Comparison of ENCODE assay signal across 20 mouse cellular contexts in genomic region chr1:169851663-169852062, GRCm38 (mm10).
DNase-seq lines count a peak whose midpoint lies in the region; ATAC-seq lines count a peak whose summit lies in the region.
"Had no signal": no experiment of that assay in that cellular context is flagged by ENCODE, and none has a peak within 500 bp of the region (broad histone marks: within the 10 kb centered on the region; RNA-seq: fewer than 3 reads in every experiment).

No protein-coding gene starts in this region.

- WGBS in embryonic facial prominence, embryonic 10.5 days = 54% methylated on average over 4 of the region's 4 CpGs
- 43% methylated on average over 4 of the region's 4 CpGs for WGBS in limb, embryonic 11.5 days

- H3K27ac ChIP-seq in embryonic facial prominence, embryonic 10.5 days (replicated peaks) = no peak overlapping the region
- H3K27ac ChIP-seq in limb, embryonic 11.5 days (replicated peaks; ENCODE audit: low read depth, low read length) = no peak overlapping the region
- H3K27ac ChIP-seq: heart, embryonic 10.5 days; hindbrain, embryonic 12.5 days; intestine, embryonic 15.5 days; limb, embryonic 12.5 days; liver, embryonic 13.5 days; midbrain, embryonic 10.5 days; neural tube, embryonic 12.5 days had no signal

- H3K4me1 ChIP-seq in embryonic facial prominence, embryonic 10.5 days = peaks cover 16% of the 10 kb centered on the region
- no peaks in the 10 kb centered on the region; the same call in 1 of the 2 replicates for H3K4me1 ChIP-seq in limb, embryonic 11.5 days (ENCODE audit: control insufficient read depth, insufficient read depth, low read length)
- H3K4me1 ChIP-seq: hindbrain, embryonic 12.5 days; intestine, embryonic 15.5 days; liver, embryonic 13.5 days; midbrain, embryonic 10.5 days; neural tube, embryonic 12.5 days had no signal

- H3K27me3 ChIP-seq in embryonic facial prominence, embryonic 10.5 days (replicated peaks; ENCODE audit: low read depth, poor library complexity, severe bottlenecking) = no peaks in the 10 kb centered on the region
- no peaks in the 10 kb centered on the region for H3K27me3 ChIP-seq in limb, embryonic 11.5 days (ENCODE audit: control insufficient read depth, insufficient read depth, low read length)
- H3K27me3 ChIP-seq: hindbrain, embryonic 12.5 days; intestine, embryonic 15.5 days; limb, embryonic 12.5 days; liver, embryonic 13.5 days; neural tube, embryonic 12.5 days had no signal

- no peak overlapping the region for H3K4me3 ChIP-seq in embryonic facial prominence, embryonic 10.5 days
- no peak overlapping the region for H3K4me3 ChIP-seq in limb, embryonic 11.5 days (ENCODE audit: low read depth, low read length)
- H3K4me3 ChIP-seq: heart, embryonic 10.5 days; hindbrain, embryonic 12.5 days; intestine, embryonic 15.5 days; limb, embryonic 12.5 days; liver, embryonic 13.5 days; midbrain, embryonic 10.5 days; neural tube, embryonic 12.5 days had no signal

- no peaks in the 10 kb centered on the region for H3K9me3 ChIP-seq in embryonic facial prominence, embryonic 10.5 days
- no peaks in the 10 kb centered on the region for H3K9me3 ChIP-seq in limb, embryonic 11.5 days (ENCODE audit: control insufficient read depth, low read length)
- H3K9me3 ChIP-seq: heart, embryonic 10.5 days; hindbrain, embryonic 12.5 days; intestine, embryonic 15.5 days; limb, embryonic 12.5 days; liver, embryonic 13.5 days; midbrain, embryonic 10.5 days; neural tube, embryonic 12.5 days had no signal

- H3K9ac ChIP-seq in limb, embryonic 11.5 days (ENCODE audit: low read length) = no peak overlapping the region
- H3K9ac ChIP-seq: hindbrain, embryonic 12.5 days; intestine, embryonic 15.5 days; limb, embryonic 12.5 days; liver, embryonic 13.5 days; lung, embryonic 14.5 days; neural tube, embryonic 12.5 days had no signal

- no peaks in the 10 kb centered on the region for H3K36me3 ChIP-seq in embryonic facial prominence, embryonic 10.5 days (replicated peaks)
- no peaks in the 10 kb centered on the region for H3K36me3 ChIP-seq in limb, embryonic 11.5 days (ENCODE audit: control insufficient read depth, insufficient read depth, low read length)
- H3K36me3 ChIP-seq: heart, embryonic 10.5 days; hindbrain, embryonic 12.5 days; intestine, embryonic 15.5 days; limb, embryonic 12.5 days; liver, embryonic 13.5 days; midbrain, embryonic 10.5 days; neural tube, embryonic 12.5 days had no signal

- DNase-seq in layer of hippocampus, adult 11-12 months (ENCODE audit: low spot score) = peak; percentile 20
- DNase-seq in layer of hippocampus, postnatal 14 days (ENCODE audit: low spot score in 2 of 2) = no peak
- peak; percentile 59 for DNase-seq in brain, adult 2 months (ENCODE audit: low read depth, low spot score)
- peak; percentile 53 for DNase-seq in embryonic facial prominence, embryonic 10.5 days (ENCODE audit: low spot score)
- peak; percentile 48 for DNase-seq in limb, embryonic 11.5 days (ENCODE audit: low spot score)
- no peak for DNase-seq in cerebellum, postnatal 36 days
- DNase-seq in cerebellum, adult 11-12 months = no peak
- DNase-seq: adrenal gland, adult 8-10 months; cerebellum, postnatal 25 days; kidney, postnatal 4 days; liver, embryonic 13.5 days; lung, embryonic 14.5 days; lung, postnatal 36 days; thymus, postnatal 14 days had no signal

- H3K4me2 ChIP-seq in limb, embryonic 11.5 days (ENCODE audit: low read depth, severe bottlenecking) = no peak overlapping the region
- H3K4me2 ChIP-seq: hindbrain, embryonic 12.5 days; intestine, embryonic 15.5 days; limb, embryonic 12.5 days; liver, embryonic 13.5 days; lung, embryonic 14.5 days; neural tube, embryonic 12.5 days had no signal

- no peak for ATAC-seq in limb, embryonic 11.5 days (ENCODE audit: insufficient number of reproducible peaks, low FRiP score, low TSS enrichment, low read depth)
- ATAC-seq: intestine, embryonic 15.5 days had no signal

Comparison
In these comparisons a context has a peak if more than half of its experiments do, and no peak if none do; other contexts are left out.
1. DNase-seq: peak in layer of hippocampus, adult 11-12 months (single experiment), brain, adult 2 months (single experiment), embryonic facial prominence, embryonic 10.5 days (single experiment) and limb, embryonic 11.5 days (single experiment); none in layer of hippocampus, postnatal 14 days (0 of 2), cerebellum, postnatal 36 days (0 of 2) and cerebellum, adult 11-12 months (single experiment).